Mouse (Mus musculus): ENCODE results near the gene Fam129b. TPM values are rescaled to one million over a fixed set of nuclear protein-coding genes. Genes with fewer than 3 reads are reported as not detected.

Fam129b gene
- polyA plus RNA-seq, 1 experiment, result not detected

DNA sequence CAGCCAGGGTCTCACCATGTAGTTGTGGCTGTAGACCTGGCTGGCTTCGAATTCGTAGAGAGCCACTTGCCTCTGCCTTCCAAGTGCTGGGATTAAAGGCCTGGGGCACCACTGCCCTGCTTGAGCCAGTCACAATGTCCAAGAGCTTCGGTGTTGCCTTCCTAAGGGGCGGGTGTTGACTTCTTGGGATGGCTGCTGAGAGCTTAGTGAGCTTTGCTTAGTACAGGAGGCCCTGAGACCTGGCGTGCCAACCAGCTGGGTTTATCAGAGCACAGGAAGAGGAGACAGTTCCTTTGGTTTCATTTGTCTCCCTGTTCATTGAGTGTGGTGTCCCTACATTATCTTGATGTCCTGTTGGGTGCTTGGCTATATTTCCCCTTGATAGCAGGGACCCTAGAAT lies 1.4 kb downstream of the Fam129b start:
- no peak for TF ChIP-seq GATA1 (IDR thresholded peaks at IDR 0.05; ENCODE audit: low read length)

DNA sequence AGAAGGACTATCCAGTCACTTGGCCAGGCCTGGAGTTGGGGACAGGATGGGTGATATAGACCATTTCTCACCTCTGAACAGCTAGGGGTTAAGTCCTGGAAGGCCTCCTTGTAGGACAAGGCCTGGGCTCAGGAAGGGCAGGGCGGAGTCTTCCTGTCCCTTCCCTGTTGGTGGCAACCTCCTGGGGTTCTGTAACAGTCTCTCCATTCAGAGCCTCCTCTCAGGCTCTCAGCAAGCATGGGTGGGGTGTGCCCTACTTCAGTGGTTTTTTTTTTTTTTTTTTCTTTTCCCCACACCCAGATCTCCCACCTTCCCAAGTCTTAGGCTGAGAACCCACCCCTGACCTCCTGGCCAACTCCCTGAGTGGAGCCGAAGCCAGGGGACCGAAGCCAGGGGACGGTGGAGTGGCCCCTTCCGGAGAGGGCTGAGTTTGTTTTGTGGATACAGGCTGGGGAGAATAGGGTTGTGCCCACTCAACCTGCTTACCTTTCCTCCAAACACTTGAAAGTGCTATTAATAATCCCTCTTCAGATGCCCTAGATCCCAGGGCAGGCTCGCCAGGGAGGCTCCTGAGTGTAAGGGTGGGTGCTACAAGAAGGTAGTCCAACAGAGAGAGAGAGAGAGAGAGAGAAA lies 2.0 kb downstream of the Fam129b start:
- TF ChIP-seq GATA1 (IDR thresholded peaks at IDR 0.05; ENCODE audit: low read length), result no peak

DNA sequence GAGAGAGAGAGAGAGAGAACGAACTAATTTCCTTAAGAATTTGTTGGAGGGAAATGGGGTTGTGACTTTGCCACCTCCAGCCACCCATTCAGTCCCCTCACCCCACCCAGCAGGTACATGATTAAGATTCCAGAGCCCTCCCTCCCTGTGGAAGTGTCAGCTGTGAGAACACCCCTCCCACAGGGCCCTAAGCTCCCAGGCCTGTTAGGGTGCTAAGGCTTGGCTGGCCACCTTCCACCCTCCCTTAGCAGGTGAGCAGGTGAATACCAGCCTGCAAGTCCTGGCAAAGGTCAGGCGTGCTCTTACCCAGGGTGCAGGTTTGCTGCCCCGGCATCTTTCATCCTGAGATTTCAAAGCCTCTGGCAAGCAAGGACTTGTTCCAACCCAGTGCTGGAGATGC lies 2.5 kb downstream of the Fam129b start:
- no peak for TF ChIP-seq GATA1 (IDR thresholded peaks at IDR 0.05; ENCODE audit: low read length)

DNA sequence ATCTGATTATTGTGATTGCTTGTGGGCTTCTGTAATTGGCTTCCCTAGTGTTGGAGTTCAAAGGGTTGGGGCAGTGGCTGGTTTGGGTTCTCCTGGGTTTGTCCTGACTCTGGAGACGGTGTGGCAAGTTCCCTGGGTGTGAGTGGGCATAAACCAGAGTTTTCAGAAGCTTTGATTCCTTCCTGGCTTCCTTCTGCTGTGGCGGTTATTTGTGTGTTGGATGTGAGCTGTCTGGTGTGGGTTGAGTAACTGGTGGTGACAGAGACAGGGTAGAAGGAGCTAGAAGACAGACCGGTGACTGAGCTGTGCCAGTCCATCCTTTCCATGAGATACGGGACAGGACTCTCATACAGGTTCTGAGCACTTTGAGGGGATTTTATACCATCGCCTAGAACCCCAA lies 3.7 kb downstream of the Fam129b start:
- TF ChIP-seq GATA1 (IDR thresholded peaks at IDR 0.05; ENCODE audit: low read length), result no peak

DNA sequence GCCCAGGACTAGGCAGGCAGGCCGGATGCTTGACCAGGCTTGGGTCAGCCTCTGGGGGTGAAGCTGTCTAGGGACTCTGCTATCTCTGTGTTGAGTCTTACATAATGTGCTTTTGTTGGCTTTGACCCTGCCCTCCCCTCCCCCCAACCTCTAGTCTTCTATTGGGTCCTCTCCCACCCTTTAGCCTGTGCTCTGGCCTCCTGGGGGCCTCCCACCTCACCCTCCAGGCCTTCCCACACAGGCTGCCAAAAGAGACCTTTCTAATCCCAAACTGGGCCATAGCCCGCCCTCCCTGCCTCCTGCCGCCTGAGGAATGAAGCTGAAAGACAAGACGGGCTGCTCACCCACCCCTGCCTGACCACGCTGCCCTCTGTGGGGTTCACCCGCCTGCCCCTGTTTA lies 5.1 kb downstream of the Fam129b start:
- no peak for TF ChIP-seq GATA1 (IDR thresholded peaks at IDR 0.05; ENCODE audit: low read length)

DNA sequence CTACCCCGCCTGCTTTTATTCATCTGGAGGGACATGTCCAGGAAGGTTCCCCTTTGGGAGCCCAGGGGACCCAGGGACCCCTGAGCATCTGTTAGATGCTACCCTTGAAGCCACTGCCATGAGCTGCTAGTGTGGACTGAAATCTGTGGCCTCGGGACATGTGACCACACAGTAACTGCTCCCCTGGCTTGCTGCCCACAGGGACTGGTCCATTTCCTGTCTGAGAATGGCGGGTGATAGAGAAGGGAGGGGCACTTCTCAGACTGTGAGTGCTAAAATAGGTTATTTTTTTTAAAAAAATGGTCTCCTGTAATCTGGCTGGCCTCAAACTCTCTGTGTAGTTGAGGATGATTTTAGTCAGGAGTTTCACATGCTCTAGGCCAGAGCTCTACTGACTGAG lies 5.8 kb downstream of the Fam129b start:
- TF ChIP-seq GATA1 (IDR thresholded peaks at IDR 0.05; ENCODE audit: low read length), result no peak

DNA sequence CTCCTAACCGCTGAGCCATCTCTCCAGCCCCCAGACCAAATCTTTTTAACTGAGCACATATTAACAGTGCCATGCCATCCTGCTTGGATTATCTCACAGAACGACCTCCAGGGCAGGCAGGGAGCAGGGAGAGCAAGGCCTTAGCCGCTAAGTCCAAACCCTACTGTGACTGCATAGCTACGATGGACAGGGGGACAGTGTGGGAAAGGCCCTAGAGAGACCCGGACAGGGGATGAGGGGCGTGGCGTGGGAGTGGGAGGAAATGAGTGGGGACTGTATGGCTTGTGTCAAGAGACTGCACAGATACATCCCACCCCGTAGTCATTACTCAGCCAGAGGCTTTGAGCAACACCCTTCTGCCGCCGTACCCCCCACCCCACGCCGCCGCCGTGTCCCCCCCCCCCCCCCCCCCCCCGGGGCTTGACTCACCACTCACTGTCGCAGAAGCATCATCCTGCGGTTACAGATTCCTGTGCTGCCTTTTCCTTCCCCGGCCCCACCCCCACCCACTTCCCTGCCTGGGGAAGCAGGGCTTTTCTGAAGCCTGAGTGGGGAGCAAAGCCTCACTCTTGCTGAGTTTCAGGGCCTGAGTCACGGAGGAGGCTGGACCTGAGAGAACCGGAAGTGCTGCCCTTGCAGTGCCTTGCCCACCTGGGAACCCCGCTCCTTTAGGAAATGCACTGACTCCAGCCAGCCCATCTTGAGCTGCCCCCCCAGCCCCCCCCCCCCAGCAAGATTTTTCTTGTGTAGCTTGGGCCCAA lies 6.5 kb downstream of the Fam129b start:
- TF ChIP-seq GATA1 (IDR thresholded peaks at IDR 0.05; ENCODE audit: low read length), result no peak

DNA sequence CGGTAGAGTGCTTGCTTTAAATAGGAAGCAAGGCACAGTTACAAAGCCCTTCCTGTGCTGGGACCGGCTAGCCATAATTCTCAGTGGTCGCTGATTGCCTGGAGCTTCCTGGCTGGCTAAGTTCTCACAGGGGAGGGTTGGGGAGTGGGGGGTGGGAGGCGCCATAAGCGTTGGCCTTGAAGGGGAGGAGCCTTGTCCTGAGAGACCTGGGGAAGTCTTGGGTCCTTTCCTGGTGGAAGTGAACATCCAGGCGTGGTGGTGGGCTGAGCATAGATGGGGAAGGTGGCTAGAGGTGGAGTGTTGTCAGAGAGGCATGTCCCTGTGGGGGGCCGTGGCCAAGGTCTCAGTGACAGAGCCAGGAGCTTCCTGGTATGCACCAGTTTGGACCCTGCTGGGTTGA lies 8.8 kb downstream of the Fam129b start:
- TF ChIP-seq GATA1 (IDR thresholded peaks at IDR 0.05; ENCODE audit: low read length), result no peak

DNA sequence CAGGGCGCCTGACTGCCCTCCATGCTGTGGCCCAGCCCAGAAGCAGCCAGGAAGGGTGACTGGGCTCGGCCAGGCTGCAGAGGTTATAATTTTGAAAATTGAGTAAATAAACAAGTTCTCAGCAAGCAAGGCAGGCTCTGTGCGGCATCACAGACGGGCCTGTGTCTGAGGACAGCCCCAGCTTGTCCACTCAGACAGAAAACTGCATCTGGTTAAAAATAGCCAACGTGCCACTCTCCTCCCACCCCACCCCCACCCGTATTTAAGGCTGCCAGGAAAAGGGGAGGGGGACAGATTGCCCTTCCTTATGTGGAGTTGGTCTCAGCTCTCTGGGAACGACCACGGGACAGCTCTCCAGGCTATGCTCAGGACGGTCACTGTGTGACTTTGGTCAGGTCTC lies 12.1 kb downstream of the Fam129b start:
- no peak for TF ChIP-seq GATA1 (IDR thresholded peaks at IDR 0.05; ENCODE audit: low read length)

DNA sequence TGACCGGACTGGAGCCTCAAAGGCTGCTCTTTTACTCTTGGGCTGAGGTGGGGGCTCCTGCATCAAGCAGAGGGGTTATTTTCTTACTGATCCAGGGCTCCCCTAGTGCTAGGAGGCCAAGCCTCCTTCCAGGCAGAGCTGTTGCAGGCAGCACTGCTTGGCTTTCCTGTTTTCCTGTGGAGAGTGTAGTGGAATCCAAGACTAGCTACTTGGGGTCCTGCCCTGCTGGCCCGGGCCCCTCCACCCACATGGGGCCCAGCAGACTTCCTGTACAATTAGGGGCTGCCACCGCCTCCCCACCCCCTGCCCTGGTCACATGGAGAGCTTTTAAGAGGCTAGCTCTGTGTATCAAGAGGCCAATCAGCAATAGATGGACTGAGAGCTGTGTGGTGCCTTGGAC lies 12.6 kb downstream of the Fam129b start:
- no peak for TF ChIP-seq GATA1 (IDR thresholded peaks at IDR 0.05; ENCODE audit: low read length)

DNA sequence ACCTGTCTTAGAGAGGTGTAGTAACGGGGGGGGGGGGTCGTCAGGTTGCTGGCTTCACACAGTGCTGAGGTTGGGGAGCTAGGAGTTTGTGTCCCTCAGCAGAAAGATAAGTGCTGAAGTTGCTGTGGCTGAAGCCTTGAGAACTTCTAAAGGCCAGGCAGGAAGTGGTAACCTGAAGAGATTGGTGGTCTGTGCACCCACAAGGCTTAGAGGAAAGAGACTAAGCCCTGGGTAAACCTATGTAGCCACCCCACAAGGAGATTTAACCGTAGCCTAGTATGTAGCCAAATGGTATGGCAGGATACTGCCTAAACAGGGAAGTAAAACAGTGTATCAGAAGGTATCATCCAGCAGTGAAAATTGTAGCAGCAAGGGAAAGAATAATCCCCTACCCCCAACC lies 14.4 kb downstream of the Fam129b start:
- TF ChIP-seq GATA1 (IDR thresholded peaks at IDR 0.05; ENCODE audit: low read length), result no peak

DNA sequence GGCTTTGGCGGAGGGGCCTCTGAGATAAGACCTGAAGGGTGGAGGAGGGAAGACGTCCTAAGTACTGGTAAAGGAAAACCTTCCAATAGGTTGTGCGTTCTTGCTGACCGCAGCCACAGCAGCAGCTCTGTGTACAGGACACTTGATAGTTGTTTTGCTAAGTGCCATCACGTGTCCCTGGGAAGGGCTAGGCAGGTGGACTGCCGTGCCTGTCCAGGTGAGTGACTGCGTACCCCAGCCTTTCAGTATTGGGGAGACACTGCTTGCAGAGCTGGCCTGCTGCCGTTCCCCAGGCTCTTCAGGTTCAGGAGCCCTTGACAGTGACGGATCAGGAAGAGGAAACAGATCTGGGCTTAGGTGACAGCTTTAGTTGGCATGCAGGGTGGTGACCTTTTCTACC lies 15.4 kb downstream of the Fam129b start:
- TF ChIP-seq GATA1 (IDR thresholded peaks at IDR 0.05; ENCODE audit: low read length), result no peak

DNA sequence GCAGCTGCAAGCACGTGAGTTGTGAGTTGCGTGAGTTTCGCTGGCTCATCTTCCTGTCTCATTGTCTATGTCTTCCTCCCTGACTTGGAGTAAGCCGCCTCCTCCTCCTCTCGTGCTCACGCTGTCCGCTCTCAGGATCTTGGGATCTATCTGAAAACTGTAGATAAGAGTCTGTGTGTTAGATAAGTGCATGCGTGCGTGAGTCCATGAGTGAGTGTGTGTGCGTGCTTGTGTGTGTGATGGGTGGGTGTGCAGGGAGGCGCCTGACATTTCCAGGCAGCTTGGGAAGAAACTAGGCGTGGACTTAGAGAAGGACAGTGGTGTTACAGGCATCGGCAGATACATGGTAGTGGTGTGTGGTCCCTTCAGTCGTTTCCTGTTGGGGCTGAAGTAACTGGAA lies 16.6 kb downstream of the Fam129b start:
- no peak for TF ChIP-seq GATA1 (IDR thresholded peaks at IDR 0.05; ENCODE audit: low read length)

DNA sequence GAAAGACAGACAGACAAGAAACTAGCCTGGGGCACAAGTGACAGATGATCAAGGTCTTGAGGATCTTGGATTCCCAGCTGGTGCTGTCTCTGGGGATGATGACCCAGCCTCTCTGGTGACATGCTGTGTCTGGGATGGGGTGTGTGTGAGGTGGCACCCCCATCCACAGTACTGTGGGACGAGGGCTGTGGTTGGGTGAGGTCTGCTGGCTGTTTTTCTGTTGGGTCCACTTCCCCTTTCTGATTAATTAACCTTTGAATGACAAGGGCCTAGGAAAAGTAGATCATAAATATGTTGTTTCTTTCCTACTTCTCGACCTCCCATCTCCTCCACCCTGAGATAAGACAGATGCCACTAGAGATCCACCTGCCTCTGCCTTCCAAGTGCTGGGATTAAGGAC lies 18.2 kb downstream of the Fam129b start:
- TF ChIP-seq GATA1 (IDR thresholded peaks at IDR 0.05; ENCODE audit: low read length), result no peak

DNA sequence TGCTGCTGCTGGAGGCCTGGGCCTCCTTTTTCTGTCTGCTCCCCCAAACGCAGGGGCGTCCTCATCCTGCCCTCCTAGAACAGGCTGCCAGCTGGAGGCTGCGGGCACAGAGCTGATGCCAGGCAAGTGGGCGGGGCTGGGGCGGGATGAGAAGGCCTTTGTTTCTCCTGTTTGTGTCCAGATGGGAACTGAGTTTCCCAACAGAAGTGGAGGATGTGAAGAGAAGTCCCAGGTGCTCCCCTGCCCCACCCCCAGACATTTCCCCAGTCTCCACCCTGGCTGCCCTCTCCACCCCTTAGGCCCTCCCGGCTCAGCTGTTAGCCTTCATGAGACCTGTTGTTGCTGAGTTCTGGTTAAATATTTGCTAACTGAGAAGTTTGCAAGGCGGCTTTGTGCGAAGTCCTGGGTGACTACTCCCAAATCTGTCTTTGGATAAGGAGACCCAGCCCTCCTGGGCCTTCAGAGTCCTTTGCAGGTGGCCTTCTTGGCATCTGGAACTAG lies 19.7 kb downstream of the Fam129b start:
- no peak for TF ChIP-seq GATA1 (IDR thresholded peaks at IDR 0.05; ENCODE audit: low read length)

DNA sequence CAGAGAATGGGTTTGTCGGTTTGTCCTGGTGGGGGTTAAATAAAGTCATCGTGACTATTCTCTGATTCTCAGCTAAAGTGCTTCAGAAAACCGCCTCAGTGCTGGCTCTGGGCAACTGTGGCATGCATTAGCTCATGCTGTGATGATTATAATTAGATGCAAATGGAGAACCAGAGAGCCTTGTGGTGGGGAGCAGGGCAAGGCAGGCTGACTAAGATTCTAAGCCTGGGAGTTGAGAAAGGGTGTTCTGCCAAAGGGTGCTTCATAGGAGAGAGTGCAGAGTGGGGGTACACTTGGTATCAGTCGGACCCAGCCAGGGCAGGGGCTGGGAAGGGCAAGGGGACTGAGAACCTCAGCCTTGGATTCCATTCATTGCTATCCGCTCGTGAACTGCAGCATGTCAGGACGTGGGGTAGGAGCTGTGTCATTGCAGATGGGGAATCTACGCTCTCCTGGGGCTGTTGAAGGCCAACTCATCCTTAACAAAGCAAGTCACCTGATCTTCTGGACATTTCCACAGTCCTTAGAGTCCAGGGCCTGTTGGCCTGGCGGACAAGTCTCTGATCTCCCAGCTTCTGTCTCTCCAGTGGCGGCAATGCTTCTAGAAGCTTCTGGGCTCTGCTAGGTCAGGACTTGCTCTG lies 20.7 kb downstream of the Fam129b start:
- no peak for TF ChIP-seq GATA1 (IDR thresholded peaks at IDR 0.05; ENCODE audit: low read length)

DNA sequence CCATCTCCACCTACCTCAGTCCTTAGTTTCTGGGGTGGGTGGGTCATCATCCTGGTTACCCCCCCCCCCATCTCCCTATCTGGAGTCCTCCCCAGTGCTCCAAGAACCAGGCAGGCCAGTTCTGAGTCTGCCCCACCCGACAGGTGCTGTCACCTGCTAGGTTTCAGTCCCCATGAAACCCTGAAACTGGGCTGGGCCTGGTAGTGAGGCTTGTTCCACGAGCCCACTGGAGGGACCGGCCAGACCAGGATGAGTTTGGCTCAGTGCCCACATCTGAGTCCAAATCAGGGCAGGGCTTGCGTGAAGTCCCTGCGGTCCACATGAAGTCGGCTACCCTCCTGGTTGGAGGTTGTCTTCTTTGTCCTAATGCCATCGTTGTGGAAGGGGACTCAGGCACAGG lies 23.1 kb downstream of the Fam129b start:
- no peak for TF ChIP-seq GATA1 (IDR thresholded peaks at IDR 0.05; ENCODE audit: low read length)
